Mouse (Mus musculus) limb, embryonic 14.5 days (tissue): ENCODE measurements at regions not wholly inside any gene's neighbourhood (a gene's known extent, or its start where the extent isn't known, plus 50 kb on each side); places are given as distances from the start of the nearest gene placed in this dataset.

Experiments used
- ATAC-seq: fragments of 200-750 bp; cut with Nextera tagmentation; 2 replicates; pipeline ENCODE4 v1.8.0; 2017; ENCODE audit warnings: low read depth, moderate number of reproducible peaks, moderate TSS enrichment; ENCODE audit not compliant: low FRiP score
- DNase-seq: peaks from one replicate; pipeline ENCODE4 v3.0.0-alpha.2; 2015; ENCODE audit warnings: low spot score
- H3K27ac ChIP-seq: fragments of 300-500 bp; sonication (generic); replicated peaks from 2 replicates; pipeline ENCODE4 v1.5.1; 2014; ENCODE audit warnings: low read depth, mild to moderate bottlenecking, low read length, moderate library complexity, mixed read lengths
- H3K27me3 ChIP-seq: fragments of 300-500 bp; sonication (generic); 2 replicates; pipeline ENCODE4 v1.6.1; 2014; ENCODE audit warnings: low read length, mixed read lengths; ENCODE audit not compliant: control insufficient read depth, insufficient read depth
- H3K36me3 ChIP-seq: fragments of 300-500 bp; sonication (generic); 2 replicates; pipeline ENCODE4 v1.6.1; 2014; ENCODE audit warnings: mild to moderate bottlenecking, low read length, moderate library complexity, mixed read lengths; ENCODE audit not compliant: control insufficient read depth, insufficient read depth
- H3K4me1 ChIP-seq: fragments of 300-500 bp; sonication (generic); 2 replicates; pipeline ENCODE4 v1.6.1; 2014; ENCODE audit warnings: antibody characterized with exemption, low read length, mixed read lengths; ENCODE audit not compliant: control insufficient read depth, insufficient read depth
- H3K4me2 ChIP-seq: fragments of 300-500 bp; sonication (generic); replicated peaks from 2 replicates; pipeline ENCODE4 v1.6.1; 2014; ENCODE audit warnings: low read depth, mild to moderate bottlenecking, low read length, moderate library complexity; ENCODE audit not compliant: severe bottlenecking
- H3K4me3 ChIP-seq: fragments of 300-500 bp; sonication (generic); replicated peaks from 2 replicates; pipeline ENCODE4 v1.5.1; 2014; ENCODE audit warnings: low read length
- H3K9ac ChIP-seq: fragments of 300-500 bp; sonication (generic); 2 replicates; pipeline ENCODE4 v1.6.1; 2014; ENCODE audit warnings: mild to moderate bottlenecking, low read depth, low read length, moderate library complexity; ENCODE audit not compliant: severe bottlenecking
- H3K9me3 ChIP-seq: fragments of 300-500 bp; sonication (generic); 2 replicates; pipeline ENCODE4 v1.6.1; 2016; ENCODE audit warnings: low read length; ENCODE audit not compliant: control insufficient read depth
- POLR2A ChIP-seq: fragments of 200-500 bp; IDR thresholded peaks from 2 replicates; pipeline ENCODE4 v1.8.0; 2012; ENCODE audit warnings: inconsistent platforms, mild to moderate bottlenecking, moderate library complexity, borderline replicate concordance; ENCODE audit not compliant: insufficient read depth, insufficient read length; ENCODE audit errors: extremely low read depth
- WGBS: fragments of 180-500 bp; shearing (Covaris S2); extraction: QIAGEN DNeasy Blood & Tissue Kit; methylation state at CpG from one replicate; pipeline ENCODE4 v1.1.7; 2014; 5-methylcytosine and 5-hydroxymethylcytosine counted together

GRCm38 (mm10) chr11:26961336-26961980 lies 367.7 kb upstream of the Vrk2 start:
- Histone ChIP-seq H3K4me3 (no peak overlapping the region), H3K27ac (0 out of 2 replicates have a peak overlapping the region, but pooled peaks have one; percentile 13), H3K27me3 (no peaks in the 10 kb centered on the region), H3K4me1 (peaks cover 7% of the 10 kb centered on the region), H3K9ac (no peak overlapping the region), H3K9me3 (no peaks in the 10 kb centered on the region), H3K36me3 (no peaks in the 10 kb centered on the region), H3K4me2 (peak overlapping the region; percentile 34)
- DNase-seq (peak; percentile 86), ATAC-seq (peak; percentile 91)
- WGBS: 12% methylated on average over 5 of the region's 5 CpGs
- no peak for TF ChIP-seq POLR2A

GRCm38 (mm10) chr11:26956153-26956552 lies 362.4 kb upstream of the Vrk2 start:
- WGBS: 71% methylated on average over 3 of the region's 3 CpGs
- H3K9ac ChIP-seq: no peak overlapping the region
- no peaks in the 10 kb centered on the region for H3K9me3 ChIP-seq
- no peak overlapping the region for H3K27ac ChIP-seq
- ATAC-seq: no peak
- H3K27me3 ChIP-seq: no peaks in the 10 kb centered on the region
- H3K4me2 ChIP-seq: no peak overlapping the region
- no peaks in the 10 kb centered on the region for H3K4me1 ChIP-seq
- no peak overlapping the region for H3K4me3 ChIP-seq
- TF ChIP-seq POLR2A: no peak
- DNase-seq: no peak
- no peaks in the 10 kb centered on the region for H3K36me3 ChIP-seq

- Histone ChIP-seq H3K4me3 (no peak overlapping the region), H3K9ac (no peak overlapping the region), H3K27me3 (no peaks in the 10 kb centered on the region), H3K9me3 (no peaks in the 10 kb centered on the region), H3K4me2 (no peak overlapping the region), H3K36me3 (no peaks in the 10 kb centered on the region), H3K27ac (no peak overlapping the region), H3K4me1 (no peaks in the 10 kb centered on the region)
- 25% methylated on average over 3 of the region's 3 CpGs for WGBS
- ATAC-seq (no peak), DNase-seq (no peak)
- no peak for TF ChIP-seq POLR2A
Measured at GRCm38 (mm10) chr11:26931766-26932165, 338.0 kb upstream of the Vrk2 start.

GRCm38 (mm10) chr11:26907099-26907498 lies 313.3 kb upstream of the Vrk2 start:
- ATAC-seq (no peak), DNase-seq (no peak)
- H3K9ac ChIP-seq: no peak overlapping the region
- H3K9me3 ChIP-seq: no peaks in the 10 kb centered on the region
- H3K4me2 ChIP-seq: no peak overlapping the region
- H3K4me3 ChIP-seq: no peak overlapping the region
- 77% methylated on average over 3 of the region's 3 CpGs for WGBS
- no peaks in the 10 kb centered on the region for H3K4me1 ChIP-seq
- no peak overlapping the region for H3K27ac ChIP-seq
- H3K27me3 ChIP-seq: no peaks in the 10 kb centered on the region
- H3K36me3 ChIP-seq: no peaks in the 10 kb centered on the region
- no peak for TF ChIP-seq POLR2A

DNA sequence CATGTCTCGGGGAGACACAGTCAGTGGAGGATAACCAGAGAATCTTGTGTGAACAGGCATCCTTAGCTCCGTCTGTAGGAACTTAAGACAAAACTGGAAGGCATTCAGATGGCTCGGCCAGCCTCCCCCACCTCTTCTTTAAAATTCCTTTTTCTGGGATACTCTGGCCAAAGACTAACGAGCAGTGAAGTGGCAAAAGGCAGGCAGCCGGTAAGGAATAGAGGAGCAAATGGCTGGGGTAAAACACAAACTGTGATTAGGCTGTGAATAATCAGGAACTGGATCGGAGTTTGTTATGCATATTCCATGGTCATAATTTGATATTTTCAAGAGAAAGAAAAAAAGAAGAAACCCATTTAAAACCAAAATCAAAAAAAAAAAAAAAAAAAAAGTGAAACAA lies 287.8 kb upstream of the Vrk2 start:
- DNase-seq (no peak), ATAC-seq (no peak)
- Histone ChIP-seq H3K9me3 (no peaks in the 10 kb centered on the region), H3K4me3 (no peak overlapping the region), H3K4me2 (no peak overlapping the region), H3K27ac (no peak overlapping the region), H3K27me3 (no peaks in the 10 kb centered on the region), H3K4me1 (no peaks in the 10 kb centered on the region), H3K36me3 (no peaks in the 10 kb centered on the region), H3K9ac (no peak overlapping the region)
- WGBS: 41% methylated on average over 6 of the region's 6 CpGs
- no peak for TF ChIP-seq POLR2A
